Mouse (Mus musculus): ENCODE measurements around the gene Dgki.

GRCm38 (mm10) chr6:37315440-37315839 is 15.5 kb upstream of the Dgki start:
- no peak for TF ChIP-seq CTCF (IDR thresholded peaks at IDR 0.05; ENCODE audit: low read depth)
- TF ChIP-seq EP300 (IDR thresholded peaks at IDR 0.05; ENCODE audit: low read depth): no peak

All from liver, embryonic 14.5 days (tissue).